Mouse (Mus musculus) spleen, postnatal 36 days (tissue): ENCODE measurements around the gene Slc2a2.

Source experiments
- DNase-seq, 2 experiments: peaks; one replicate each; pipeline ENCODE4 v3.0.0; 2022; ENCODE audit warnings: low spot score in 2 of 2, mixed read lengths in 1 of 2

Slc2a2 gene

DNA sequence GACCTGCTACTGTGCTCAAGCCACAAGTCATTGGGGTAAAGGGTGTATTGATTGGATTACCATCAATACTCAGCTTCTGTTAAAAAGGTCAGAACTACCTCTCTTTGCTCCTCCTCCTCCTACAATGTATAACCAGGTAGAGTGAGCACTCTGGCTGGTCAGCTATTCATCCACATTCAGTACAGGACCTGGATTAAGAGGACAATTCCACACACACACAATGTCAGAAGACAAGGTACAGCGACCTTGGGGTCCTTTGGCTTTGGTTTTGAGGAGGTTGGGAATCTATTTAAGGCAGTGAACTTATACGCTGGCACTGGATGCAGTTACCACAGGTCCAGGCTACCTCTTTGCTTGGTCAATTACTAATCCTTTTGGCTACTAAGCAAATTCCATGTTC, at the start of gene Slc2a2:
Slc2a2 (plus strand) TSS at position 107 of the 400 bp plus-strand sequence.
- DNase-seq = no peak

GRCm38 (mm10) chr3:28652574-28652973, 45.1 kb upstream of the Slc2a2 start:
- no peak for DNase-seq

DNA sequence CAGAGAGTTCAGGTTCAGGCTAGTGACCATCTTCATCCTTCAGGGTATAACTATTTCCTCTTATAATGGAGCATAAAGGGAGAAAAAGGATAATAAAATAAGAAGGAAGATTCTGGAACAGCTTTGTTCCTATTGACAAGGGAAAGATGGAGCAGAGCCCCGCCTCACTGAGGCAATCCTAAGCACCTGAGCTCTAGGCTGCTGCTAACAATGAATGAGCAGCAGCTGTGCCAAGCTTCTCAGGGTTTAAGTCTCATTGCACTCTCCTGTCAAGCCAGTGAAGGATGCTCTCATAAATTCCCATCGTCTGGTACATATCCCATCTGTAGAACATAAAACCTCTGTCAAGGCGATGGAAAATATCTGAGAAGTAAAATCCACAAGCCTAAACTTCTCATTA, 44.7 kb upstream of the Slc2a2 start:
- DNase-seq = no peak

DNA sequence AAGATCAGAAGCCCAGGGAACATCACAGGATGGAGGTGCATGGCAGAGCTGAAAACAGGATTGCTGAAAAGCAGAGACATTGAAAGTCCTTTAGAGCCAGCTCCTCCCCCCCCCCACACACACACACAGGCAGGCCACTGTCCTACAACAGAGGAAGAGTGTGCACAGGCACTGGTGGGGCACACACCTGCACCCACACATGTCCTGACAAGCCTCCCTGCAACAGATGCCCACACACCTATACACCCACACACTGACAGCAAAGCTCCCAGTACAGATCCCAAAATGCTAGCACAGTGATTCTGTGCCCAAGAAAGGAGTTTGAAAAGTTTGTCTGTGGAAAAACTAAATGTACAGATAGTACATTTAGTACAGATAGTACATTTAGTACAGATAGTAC, 43.0 kb upstream of the Slc2a2 start:
- no peak for DNase-seq

GRCm38 (mm10) chr3:28658349-28658748, 39.4 kb upstream of the Slc2a2 start:
- no peak for DNase-seq

- DNase-seq = no peak
Observed at GRCm38 (mm10) chr3:28680851-28681250, 16.9 kb upstream of the Slc2a2 start.

DNA sequence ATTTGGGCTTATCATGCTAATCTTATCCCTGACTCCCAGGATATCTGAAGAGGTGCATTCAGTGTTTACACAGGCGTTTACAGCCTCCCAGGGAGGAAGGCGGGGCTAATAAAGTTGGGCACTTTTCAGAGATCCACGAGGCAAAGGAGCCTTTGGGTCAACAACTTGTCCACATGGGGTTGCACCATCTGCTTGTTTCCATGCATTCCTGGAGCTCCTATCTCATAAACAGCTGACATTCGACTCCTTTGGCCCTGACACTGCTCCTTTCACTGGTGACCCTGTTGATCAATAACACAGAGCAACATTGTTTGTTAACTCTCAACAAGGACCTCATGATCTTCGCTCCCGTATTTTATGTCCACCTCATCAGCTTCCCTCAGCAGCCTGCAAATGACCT, 15.8 kb upstream of the Slc2a2 start:
- DNase-seq = no peak

GRCm38 (mm10) chr3:28682411-28682810, 15.3 kb upstream of the Slc2a2 start:
- DNase-seq = no peak

- no peak for DNase-seq
Observed at GRCm38 (mm10) chr3:28685510-28685909, 12.2 kb upstream of the Slc2a2 start.

GRCm38 (mm10) chr3:28694811-28695210, 2.9 kb upstream of the Slc2a2 start:
- no peak for DNase-seq

GRCm38 (mm10) chr3:28695608-28696007, 2.1 kb upstream of the Slc2a2 start:
- DNase-seq = no peak

DNA sequence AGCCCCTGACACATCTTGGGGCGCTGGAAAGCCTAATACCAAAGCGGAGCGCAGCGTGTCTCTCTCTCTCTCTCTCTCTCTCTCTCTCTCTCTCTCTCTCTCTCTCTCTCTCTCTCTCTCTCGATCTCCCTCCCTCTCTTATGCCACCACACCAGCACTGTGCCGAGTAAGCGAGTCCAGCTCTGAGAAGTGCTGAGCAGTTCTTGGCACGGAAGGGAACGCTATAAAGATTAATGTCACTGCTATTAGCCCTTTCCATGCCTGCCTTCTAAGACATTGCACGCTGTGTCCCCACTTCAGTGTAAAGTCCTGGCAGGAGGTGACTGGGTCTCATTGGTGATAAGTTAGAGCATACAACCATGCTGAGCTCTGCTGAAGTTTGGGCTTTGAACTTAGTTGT, 1.5 kb upstream of the Slc2a2 start:
- DNase-seq = no peak

DNA sequence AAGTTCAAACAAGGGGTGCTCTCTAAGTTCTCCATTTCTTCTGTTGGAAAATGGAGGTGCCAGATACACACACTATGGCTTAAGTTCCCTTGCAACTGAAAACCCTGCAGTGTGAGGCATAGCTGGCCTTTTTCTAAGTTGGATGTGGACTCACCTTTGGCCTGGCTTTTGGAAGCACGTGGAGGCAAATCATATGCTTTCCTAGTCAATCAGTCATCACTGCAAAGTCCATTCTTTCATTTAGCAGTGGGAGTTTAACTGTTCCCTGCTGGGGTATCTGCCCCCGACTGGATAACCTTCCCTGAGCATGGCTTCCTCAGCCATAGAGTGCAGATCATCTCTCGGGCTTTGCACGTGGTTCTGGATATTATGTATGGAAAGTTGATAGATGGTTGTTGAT, 1.9 kb downstream of the Slc2a2 start:
- DNase-seq = no peak

DNA sequence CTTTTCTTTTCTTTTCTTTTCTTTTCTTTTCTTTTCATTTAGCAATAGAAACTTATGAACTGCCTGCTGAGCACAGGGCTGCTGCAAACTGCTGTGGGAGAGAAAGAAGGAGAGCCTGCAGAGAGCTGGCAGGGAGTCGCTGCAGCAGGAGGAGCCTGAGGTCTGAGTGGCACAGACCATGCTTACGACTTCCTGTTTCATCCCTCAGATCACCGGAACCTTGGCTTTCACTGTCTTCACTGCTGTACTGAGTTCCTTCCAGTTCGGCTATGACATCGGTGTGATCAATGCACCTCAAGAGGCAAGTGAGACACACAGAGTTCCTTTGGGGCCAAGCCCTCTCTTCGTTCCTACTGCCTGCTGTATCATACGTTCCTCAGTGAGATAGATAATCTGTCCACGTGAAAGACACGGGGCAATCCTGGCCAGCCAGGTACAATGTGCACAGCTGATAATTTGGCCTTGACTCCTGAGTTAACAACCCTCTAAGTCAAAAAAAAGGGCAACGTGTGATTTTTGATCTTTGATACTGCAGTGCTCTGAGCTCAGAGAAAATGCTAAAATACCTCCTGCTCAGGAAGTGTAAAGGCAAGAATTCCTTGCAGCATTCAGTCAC, 7.9 kb downstream of the Slc2a2 start:
- DNase-seq = no peak

GRCm38 (mm10) chr3:28706736-28707135, 9.0 kb downstream of the Slc2a2 start:
- DNase-seq = no peak

DNA sequence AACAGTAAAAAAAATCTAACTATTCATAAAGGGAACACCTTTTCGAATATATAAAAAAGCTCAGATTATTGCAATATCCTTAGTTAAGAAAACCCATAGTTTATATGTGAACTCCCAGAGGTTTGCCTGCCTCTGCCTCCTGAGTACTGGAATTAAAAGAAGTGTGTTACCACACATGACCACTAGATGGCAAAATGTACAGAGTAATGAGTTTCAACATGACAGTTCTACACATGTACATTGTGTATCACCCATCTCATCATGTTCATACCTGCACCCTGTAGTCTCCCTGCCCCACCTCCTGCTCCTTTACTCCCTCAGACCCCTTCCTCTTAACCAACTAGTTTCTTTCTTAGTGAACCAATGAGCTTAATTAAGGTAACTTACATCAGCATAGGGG, 12.0 kb downstream of the Slc2a2 start:
- peak in 1 of 2 experiments; percentile 12 for DNase-seq

- DNase-seq = no peak
Observed at GRCm38 (mm10) chr3:28713913-28714698, 16.4 kb downstream of the Slc2a2 start.

GRCm38 (mm10) chr3:28718521-28718920, 20.8 kb downstream of the Slc2a2 start:
- DNase-seq = no peak

DNA sequence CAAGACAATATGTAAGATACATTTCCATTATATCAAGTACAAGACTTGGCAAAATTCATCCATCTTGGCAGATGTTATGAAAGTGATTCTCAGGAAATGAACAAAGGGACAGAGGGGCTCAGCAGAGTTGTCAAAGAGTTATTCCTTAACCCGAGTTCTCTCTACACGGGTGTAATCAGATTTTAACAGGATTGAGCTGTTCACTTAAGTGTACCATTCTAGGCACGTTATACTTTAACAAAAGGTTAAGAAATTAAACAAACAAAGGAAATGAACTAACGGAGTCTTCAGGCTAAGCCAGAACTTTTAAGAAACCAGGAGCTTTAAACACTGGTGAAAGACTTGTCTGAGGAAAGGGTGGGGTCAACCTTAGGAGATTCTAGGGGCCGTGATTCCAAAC, 23.5 kb downstream of the Slc2a2 start:
- DNase-seq = no peak

DNA sequence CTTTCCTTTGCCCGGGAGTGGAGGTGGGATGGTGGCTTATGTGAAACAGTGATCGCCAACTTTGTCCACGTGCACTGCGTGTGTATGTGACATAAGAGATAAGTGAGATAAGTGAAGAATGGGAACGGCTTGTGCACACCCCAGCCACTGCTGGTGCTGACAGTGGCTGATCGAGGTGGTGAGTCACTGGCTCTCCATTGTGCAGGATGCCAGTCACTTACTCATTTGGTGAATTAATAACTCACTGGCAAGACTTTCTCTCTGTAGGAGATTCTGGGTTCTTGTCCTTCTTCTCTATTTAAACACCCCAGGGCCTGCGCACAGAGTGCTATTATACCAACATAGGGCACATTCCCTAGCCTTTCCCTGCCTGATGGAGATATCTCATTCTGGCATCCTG, 24.1 kb downstream of the Slc2a2 start:
- DNase-seq = no peak

DNA sequence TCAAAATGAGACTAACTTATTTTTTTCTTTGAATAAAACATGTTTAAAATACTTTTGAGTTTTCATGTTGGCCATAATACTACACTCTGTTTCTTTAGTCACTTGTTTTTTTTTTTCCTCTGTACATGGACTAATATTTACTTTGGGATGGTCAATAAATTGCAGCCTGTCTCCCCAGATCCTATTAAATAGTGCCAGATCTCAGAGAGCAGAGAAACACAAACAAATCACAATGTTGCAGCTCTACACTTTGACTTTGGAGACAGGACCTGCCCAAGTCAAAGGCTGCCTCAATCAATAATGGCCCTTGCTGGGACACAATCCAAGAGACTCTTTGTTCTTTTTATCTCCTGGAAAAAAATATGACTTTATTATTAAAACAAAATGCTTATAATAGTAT, 24.8 kb downstream of the Slc2a2 start:
- no peak for DNase-seq

GRCm38 (mm10) chr3:28723534-28723933, 25.8 kb downstream of the Slc2a2 start:
- DNase-seq = no peak

- no peak for DNase-seq
Observed at GRCm38 (mm10) chr3:28725203-28725602, 27.5 kb downstream of the Slc2a2 start.

DNA sequence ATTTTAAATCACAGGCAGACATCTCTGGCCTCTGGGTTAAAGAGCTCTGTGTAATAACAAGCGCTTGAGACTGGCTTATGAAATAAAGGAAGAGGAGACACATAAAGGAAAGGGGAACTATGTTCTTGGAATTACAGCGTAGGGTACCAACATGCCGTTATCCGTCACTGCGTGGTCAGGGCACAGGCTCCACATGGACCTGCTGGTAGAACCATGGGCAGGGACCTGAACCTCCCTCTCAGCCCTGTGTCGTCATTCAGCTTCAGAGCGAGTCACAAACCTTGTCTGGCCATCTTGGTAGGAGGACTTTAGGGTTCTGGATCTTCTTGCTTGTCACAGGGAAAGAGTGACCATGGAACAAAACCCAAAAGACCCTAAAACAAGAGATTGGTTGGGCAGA, 28.7 kb downstream of the Slc2a2 start:
- no peak for DNase-seq
